ENCODE assay signal across 16 mouse cellular contexts in the genomic region with DNA sequence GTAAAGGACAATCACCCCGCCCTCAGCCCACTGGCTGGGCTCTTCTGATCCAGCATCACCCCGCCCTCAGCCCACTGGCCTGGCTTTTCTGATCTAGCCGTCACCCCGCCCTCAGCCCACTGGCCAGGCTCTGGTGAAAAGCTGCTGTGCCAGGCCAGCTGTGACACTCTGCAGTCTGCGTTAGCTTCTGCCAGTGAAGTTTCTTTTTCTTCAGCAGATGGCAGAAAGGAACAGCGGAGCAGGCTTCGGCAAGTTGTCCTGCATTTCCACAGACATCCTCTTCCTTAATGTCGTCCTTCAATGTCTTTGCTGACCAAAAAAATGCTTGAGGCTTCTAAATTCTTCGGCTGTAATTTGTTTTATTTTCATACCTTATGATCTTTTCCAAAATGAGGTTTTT.
"Had no signal": no experiment of that assay in that cellular context is flagged by ENCODE, and none has a peak within 500 bp of the region (broad histone marks: within the 10 kb centered on the region; RNA-seq: fewer than 3 reads in every experiment).

No protein-coding gene starts in this region.

- H3K4me1 ChIP-seq: limb, embryonic 13.5 days; midbrain, embryonic 12.5 days; neural tube, embryonic 15.5 days had no signal

- DNase-seq: kidney, adult 9 months; kidney, postnatal 36 days; layer of hippocampus, adult 9-11 months; layer of hippocampus, postnatal 36 days; lung, adult 2 months; lung, postnatal 14 days; right cerebral cortex, adult 18-20 months; spleen, adult 18-20 months; thymus, adult 18-20 months; thymus, postnatal 14 days had no signal

- H3K27me3 ChIP-seq: limb, embryonic 13.5 days; midbrain, embryonic 12.5 days; neural tube, embryonic 15.5 days had no signal

- H3K36me3 ChIP-seq: limb, embryonic 13.5 days; midbrain, embryonic 12.5 days; neural tube, embryonic 15.5 days had no signal

- H3K4me2 ChIP-seq: limb, embryonic 13.5 days; midbrain, embryonic 12.5 days; neural tube, embryonic 15.5 days had no signal

- H3K9ac ChIP-seq: limb, embryonic 13.5 days; liver, embryonic 14.5 days; midbrain, embryonic 12.5 days; neural tube, embryonic 15.5 days had no signal

- H3K27ac ChIP-seq: kidney, postnatal 0 days; limb, embryonic 13.5 days; liver, embryonic 14.5 days; midbrain, embryonic 12.5 days; neural tube, embryonic 15.5 days had no signal

- H3K9me3 ChIP-seq: limb, embryonic 13.5 days; midbrain, embryonic 12.5 days; neural tube, embryonic 15.5 days had no signal

- H3K4me3 ChIP-seq: limb, embryonic 13.5 days; midbrain, embryonic 12.5 days; myocyte; neural tube, embryonic 15.5 days had no signal
